Mouse (Mus musculus): ENCODE results near the gene Kirrel3. TPM values are rescaled to one million over a fixed set of nuclear protein-coding genes. Genes with fewer than 3 reads are reported as not detected.

Gene Kirrel3
- polyA plus RNA-seq, 1 experiment from 2014 or later, result 50.5 TPM

DNA sequence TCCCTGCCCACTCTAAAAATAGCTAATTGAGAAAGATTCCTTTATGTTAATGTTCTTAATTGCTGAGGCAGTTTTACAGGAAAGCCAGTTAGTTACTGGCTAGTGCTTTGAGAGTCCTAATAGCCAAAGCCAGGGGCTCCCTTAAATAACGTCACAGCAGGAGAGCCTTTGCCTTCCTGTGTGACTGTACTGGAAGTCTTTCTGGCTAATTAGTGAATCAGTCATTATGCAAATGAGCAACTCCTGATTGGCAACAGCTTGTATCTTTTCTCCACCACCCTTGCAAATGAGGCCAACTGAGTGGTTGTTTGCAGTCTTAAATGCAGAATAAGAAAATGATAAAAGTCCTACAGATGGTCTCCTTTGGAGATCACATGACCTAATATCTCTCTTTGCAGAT, 226.3 kb downstream of the Kirrel3 start:
- H3K4me3 ChIP-seq, result no peak overlapping the region
- no peak overlapping the region for H3K9ac ChIP-seq
- H3K27ac ChIP-seq, result no peak overlapping the region; the same call in 1 of the 2 replicates
- H3K9me3 ChIP-seq, result no peaks in the 10 kb centered on the region
- no peaks in the 10 kb centered on the region for H3K27me3 ChIP-seq (replicated peaks)
- ATAC-seq (replicated peaks), result no peak
- H3K4me1 ChIP-seq, result peaks cover 13% of the 10 kb centered on the region
- H3K36me3 ChIP-seq (replicated peaks), result no peaks in the 10 kb centered on the region
- 21% methylated on average over 1 of the region's 1 CpGs for WGBS
- no peak overlapping the region for H3K4me2 ChIP-seq

DNA sequence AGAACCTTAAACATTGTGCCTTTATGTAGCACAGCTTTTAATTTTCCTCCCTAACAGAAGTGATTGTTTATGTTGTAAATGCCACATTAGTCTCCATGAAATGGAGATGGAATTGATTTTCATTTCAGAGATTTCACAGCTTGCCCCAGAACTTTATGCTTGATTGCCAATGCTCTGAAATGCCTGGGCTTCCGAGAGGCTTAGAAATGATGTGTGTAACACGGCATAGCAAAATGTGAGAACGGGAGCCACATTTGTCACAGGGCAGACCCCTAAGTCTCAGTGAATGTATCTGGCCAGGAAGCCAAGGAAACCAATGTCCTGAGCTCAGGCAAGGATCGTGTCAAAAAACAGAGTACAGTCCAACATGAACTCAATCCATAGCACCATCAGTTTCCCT, 227.3 kb downstream of the Kirrel3 start:
- Histone ChIP-seq H3K27ac (no peak overlapping the region), H3K4me1 (peaks cover 12% of the 10 kb centered on the region), H3K9me3 (no peaks in the 10 kb centered on the region), H3K27me3 (replicated peaks) (no peaks in the 10 kb centered on the region), H3K36me3 (replicated peaks) (no peaks in the 10 kb centered on the region), H3K4me2 (no peak overlapping the region), H3K9ac (no peak overlapping the region), H3K4me3 (no peak overlapping the region)
- no peak for ATAC-seq (replicated peaks)
- WGBS, result 58% methylated on average over 4 of the region's 4 CpGs

DNA sequence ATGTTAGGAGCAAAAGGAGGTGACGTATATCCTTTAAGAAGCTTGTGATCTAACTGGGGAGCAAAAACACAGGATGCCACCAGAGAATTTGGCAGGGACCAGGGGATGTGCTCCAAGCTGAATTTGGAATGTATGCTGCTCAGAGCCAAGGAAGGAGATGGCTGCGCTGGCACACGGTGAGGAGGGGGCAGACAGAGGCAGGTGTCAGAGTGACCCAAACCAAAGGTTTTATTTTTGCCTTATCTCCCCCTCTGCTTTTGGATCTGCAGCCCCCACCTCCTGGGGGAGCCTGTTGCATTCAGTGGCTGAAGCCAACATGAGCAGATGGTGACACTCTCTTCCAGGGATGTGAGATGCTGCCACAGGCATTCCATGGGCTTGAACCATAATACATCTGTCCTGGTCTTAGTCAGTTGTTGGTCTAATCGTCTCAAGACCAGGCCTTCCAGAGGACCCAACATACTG, 227.8 kb downstream of the Kirrel3 start:
- H3K4me1 ChIP-seq, result peaks cover 12% of the 10 kb centered on the region
- no peaks in the 10 kb centered on the region for H3K36me3 ChIP-seq (replicated peaks)
- H3K27ac ChIP-seq, result no peak overlapping the region
- no peak overlapping the region for H3K4me2 ChIP-seq
- H3K9ac ChIP-seq, result no peak overlapping the region
- 82% methylated on average over 4 of the region's 4 CpGs for WGBS
- ATAC-seq (replicated peaks), result no peak; the same call in 1 of the 2 replicates
- H3K27me3 ChIP-seq (replicated peaks), result no peaks in the 10 kb centered on the region
- no peaks in the 10 kb centered on the region for H3K9me3 ChIP-seq
- H3K4me3 ChIP-seq, result no peak overlapping the region

DNA sequence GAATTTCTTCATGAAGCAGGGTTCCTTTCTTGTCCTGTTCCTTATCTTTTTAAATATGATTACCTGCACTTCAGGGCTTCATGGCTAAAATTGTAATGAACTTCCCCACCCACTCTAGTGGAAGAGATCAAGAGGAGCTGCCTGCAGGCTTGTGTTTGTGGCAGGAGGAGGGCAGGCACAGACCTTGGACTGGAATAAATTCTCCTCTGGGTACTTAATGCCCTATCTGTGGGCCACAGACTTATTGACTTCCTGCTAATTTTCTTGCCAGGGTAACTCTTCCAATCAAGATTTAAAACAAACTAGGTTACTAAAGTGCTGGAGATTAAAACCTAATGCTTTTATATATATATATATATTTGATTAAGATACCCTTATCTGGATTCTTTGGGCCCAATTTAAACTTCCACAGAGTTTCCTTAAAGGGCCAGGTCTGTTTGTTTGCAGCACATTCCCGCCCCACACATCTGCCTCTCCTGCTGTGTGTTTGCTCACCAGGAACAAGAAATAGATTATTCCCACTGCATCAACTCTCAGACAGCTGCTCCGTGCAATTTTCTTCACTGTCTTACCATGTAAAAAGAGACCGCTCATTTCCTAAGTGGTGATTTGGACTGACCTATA, 229.4 kb downstream of the Kirrel3 start:
- H3K4me3 ChIP-seq, result no peak overlapping the region
- no peaks in the 10 kb centered on the region for H3K9me3 ChIP-seq
- no peaks in the 10 kb centered on the region for H3K27me3 ChIP-seq (replicated peaks)
- no peak overlapping the region for H3K27ac ChIP-seq
- H3K4me2 ChIP-seq, result no peak overlapping the region
- no peaks in the 10 kb centered on the region for H3K36me3 ChIP-seq (replicated peaks)
- WGBS, result 48% methylated on average over 3 of the region's 3 CpGs
- no peak overlapping the region for H3K9ac ChIP-seq
- ATAC-seq (replicated peaks), result no peak
- peaks cover 12% of the 10 kb centered on the region for H3K4me1 ChIP-seq

DNA sequence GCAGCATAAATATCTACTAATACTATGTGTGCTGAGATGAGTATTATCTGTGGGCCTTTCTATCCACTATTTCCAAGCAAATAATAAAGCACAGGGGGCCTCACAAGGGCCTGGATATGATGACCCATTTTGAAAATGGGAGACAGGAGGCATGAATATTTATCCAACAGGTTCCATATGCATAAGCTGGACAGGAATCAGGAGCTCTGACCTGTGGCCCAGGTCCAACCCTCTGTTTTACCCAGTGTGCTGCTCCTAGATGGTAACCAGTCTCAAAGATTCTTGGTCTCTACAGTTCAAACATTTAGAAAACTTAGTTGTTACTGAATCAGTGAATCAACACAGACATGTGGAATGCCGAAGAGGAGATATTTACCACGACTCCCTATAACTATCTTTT, 230.8 kb downstream of the Kirrel3 start:
- no peak overlapping the region for H3K4me2 ChIP-seq
- no peak for ATAC-seq (replicated peaks)
- 94% methylated on average over 2 of the region's 2 CpGs for WGBS
- no peak overlapping the region for H3K4me3 ChIP-seq
- H3K27me3 ChIP-seq (replicated peaks), result no peaks in the 10 kb centered on the region
- H3K36me3 ChIP-seq (replicated peaks), result no peaks in the 10 kb centered on the region
- no peaks in the 10 kb centered on the region for H3K9me3 ChIP-seq
- peaks cover 13% of the 10 kb centered on the region for H3K4me1 ChIP-seq
- H3K27ac ChIP-seq, result no peak overlapping the region
- H3K9ac ChIP-seq, result no peak overlapping the region

DNA sequence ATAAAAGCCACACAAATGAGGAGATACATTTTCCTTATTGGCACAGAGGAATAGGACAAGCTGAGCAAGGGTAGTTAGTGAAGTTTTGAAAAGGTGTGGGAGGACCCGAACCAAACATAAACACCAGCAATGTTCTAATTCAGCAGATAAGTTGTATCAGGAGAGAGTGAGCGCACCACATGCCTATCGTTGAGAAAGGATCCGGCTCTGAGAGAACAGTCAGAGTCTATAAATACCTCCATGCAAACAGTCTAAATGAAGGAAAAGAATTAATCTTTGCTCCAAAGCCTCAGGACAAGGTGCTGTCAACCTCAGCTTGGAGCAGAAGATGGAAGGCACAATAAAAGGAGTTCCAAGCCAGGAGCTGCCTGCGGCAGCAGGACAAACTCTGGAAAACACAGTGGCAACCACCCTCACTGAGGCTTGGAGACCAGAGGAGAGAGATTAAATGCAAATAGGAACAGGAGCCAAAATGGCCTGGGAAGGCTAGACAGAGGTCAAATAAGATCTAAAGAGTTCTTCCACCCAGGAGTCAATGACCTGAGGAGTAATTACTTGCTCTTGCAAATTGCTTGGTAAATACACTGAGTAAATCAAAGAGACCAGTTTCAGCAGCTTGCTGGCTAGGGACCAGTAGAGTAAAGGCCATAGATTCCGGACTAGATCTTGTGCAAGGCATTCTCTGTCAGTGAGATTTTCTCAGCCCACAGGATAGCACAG, 235.9 kb downstream of the Kirrel3 start:
- Histone ChIP-seq H3K36me3 (replicated peaks) (no peaks in the 10 kb centered on the region), H3K4me2 (no peak overlapping the region), H3K4me3 (no peak overlapping the region), H3K27me3 (replicated peaks) (no peaks in the 10 kb centered on the region), H3K4me1 (peaks cover 2% of the 10 kb centered on the region; the same call in 1 of the 2 replicates), H3K27ac (no peak overlapping the region), H3K9ac (no peak overlapping the region), H3K9me3 (no peaks in the 10 kb centered on the region)
- WGBS, result 65% methylated on average over 6 of the region's 6 CpGs
- no peak for ATAC-seq (replicated peaks)

DNA sequence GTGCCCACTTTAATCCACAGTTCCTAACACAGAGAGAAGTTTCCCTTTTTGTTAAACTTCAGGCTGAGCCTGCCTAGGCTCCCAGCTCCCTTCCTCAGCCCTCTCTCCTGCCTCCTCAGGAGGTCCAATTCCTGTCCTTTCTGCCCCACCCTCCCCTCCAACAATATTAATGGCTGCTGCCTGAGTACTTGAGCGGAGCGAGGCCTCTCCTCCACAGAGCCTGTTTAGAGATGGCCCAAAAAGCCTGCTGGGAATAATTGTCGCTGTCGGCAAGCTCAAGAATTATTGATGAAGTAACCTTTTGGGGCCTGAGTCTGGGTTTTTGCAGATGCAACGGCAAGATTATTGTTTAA, 236.5 kb downstream of the Kirrel3 start:
- no peak overlapping the region for H3K4me3 ChIP-seq
- ATAC-seq (replicated peaks), result no peak
- WGBS, result 42% methylated on average over 5 of the region's 5 CpGs

DNA sequence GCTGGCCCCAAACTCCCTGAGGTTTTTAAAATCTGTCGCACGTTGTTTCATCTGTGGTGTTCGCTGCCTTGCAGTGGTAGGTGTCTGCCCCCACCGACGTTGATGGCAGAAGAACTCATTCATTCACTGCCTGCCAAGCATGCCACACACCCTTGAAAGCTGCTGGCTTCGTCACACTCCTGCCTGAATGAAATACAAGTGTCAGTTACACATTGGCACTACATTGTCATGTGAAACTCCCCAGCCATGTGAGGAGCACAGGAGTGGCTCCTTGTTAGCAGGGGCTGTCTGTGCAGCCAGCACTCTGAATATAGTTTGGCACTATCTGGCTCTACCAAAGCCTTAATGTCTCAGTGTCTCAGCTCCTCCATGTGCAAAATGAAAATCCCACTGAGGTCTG, 246.8 kb downstream of the Kirrel3 start:
- Histone ChIP-seq H3K4me1 (peaks cover 6% of the 10 kb centered on the region; the same call in 1 of the 2 replicates), H3K27me3 (replicated peaks) (no peaks in the 10 kb centered on the region), H3K4me2 (no peak overlapping the region), H3K36me3 (replicated peaks) (no peaks in the 10 kb centered on the region), H3K9ac (no peak overlapping the region), H3K27ac (no peak overlapping the region), H3K9me3 (no peaks in the 10 kb centered on the region), H3K4me3 (no peak overlapping the region)
- ATAC-seq (replicated peaks), result no peak
- WGBS, result 39% methylated on average over 6 of the region's 6 CpGs

More for the DNA sequence above, 236.5 kb downstream of the Kirrel3 start:
- Histone ChIP-seq H3K36me3 (replicated peaks) (no peaks in the 10 kb centered on the region), H3K27ac (no peak overlapping the region), H3K4me2 (no peak overlapping the region), H3K9ac (no peak overlapping the region), H3K9me3 (no peaks in the 10 kb centered on the region), H3K4me1 (peaks cover 2% of the 10 kb centered on the region; the same call in 1 of the 2 replicates), H3K27me3 (replicated peaks) (no peaks in the 10 kb centered on the region)

DNA sequence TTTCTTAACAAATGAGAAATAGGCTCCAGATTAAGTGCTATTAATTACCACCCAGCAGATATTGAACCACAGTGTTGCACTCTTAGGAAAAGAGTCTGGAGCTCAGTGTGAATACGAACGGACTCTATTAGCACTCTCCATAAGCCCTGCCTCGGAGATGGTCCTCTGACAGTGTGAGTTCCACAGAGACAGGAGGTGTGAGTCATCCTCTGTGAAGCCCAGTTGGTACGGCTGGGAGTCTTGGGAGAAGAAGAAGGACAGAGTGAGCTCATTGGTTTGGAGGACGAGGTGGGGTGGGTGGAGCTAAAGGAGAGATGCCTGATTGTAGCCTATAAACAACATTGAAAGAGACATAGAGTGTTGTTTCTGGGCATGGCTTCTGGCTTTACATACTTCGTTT, 247.9 kb downstream of the Kirrel3 start:
- Histone ChIP-seq H3K36me3 (replicated peaks) (no peaks in the 10 kb centered on the region), H3K4me2 (no peak overlapping the region), H3K4me3 (no peak overlapping the region), H3K9me3 (no peaks in the 10 kb centered on the region), H3K27me3 (replicated peaks) (no peaks in the 10 kb centered on the region), H3K4me1 (peaks cover 8% of the 10 kb centered on the region), H3K27ac (no peak overlapping the region), H3K9ac (no peak overlapping the region)
- no peak for ATAC-seq (replicated peaks)
- 72% methylated on average over 6 of the region's 6 CpGs for WGBS

DNA sequence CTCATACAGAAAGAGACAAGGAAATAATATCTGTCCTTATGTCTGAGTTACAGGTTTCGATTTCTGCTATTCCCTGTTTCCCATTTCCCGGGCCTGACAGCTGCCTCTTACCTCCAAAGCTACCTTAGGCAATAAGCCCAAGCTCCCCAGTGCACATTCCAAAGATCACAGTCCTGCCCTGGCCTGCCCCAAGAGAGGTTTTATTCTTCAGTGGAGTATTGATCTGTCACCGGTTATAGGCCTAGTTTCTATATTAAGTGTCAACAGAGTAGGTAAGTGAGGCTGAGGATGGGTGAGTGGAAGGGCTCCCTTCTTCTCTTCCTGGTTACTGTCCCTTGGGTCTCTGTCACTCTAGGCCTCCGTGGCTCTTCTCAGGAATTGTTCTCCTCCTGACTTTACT, 249.3 kb downstream of the Kirrel3 start:
- Histone ChIP-seq H3K27ac (no peak overlapping the region), H3K4me2 (no peak overlapping the region), H3K27me3 (replicated peaks) (no peaks in the 10 kb centered on the region), H3K4me1 (peaks cover 13% of the 10 kb centered on the region), H3K9me3 (no peaks in the 10 kb centered on the region), H3K4me3 (no peak overlapping the region), H3K36me3 (replicated peaks) (no peaks in the 10 kb centered on the region), H3K9ac (no peak overlapping the region)
- ATAC-seq (replicated peaks), result no peak
- WGBS, result 89% methylated on average over 4 of the region's 4 CpGs

DNA sequence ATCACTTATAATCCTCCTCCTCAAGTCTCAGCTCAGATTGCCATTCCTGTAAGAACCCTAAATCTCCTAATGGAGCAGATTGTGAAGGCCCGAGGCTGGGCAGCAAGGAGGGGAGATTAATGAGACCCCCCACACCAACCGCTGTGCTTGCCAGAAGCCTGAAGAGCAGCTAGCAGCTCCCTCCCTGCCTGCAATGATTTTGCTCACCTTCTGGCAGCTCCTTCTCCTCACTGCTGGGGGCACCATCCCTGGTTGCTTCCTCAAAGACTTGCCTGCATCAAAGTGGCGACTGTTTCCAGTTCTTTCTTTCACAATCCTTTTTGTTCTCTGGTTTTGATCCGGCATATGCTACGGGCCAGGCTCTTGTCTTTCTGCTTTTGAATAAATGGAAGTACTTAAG, 253.7 kb downstream of the Kirrel3 start:
- 27% methylated on average over 5 of the region's 5 CpGs for WGBS
- no peaks in the 10 kb centered on the region for H3K27me3 ChIP-seq (replicated peaks)
- no peak overlapping the region for H3K4me2 ChIP-seq
- H3K9me3 ChIP-seq, result no peaks in the 10 kb centered on the region
- no peaks in the 10 kb centered on the region for H3K36me3 ChIP-seq (replicated peaks)
- H3K27ac ChIP-seq, result no peak overlapping the region
- H3K4me3 ChIP-seq, result no peak overlapping the region
- no peak overlapping the region for H3K9ac ChIP-seq
- peaks cover 6% of the 10 kb centered on the region for H3K4me1 ChIP-seq
- ATAC-seq (replicated peaks), result no peak

DNA sequence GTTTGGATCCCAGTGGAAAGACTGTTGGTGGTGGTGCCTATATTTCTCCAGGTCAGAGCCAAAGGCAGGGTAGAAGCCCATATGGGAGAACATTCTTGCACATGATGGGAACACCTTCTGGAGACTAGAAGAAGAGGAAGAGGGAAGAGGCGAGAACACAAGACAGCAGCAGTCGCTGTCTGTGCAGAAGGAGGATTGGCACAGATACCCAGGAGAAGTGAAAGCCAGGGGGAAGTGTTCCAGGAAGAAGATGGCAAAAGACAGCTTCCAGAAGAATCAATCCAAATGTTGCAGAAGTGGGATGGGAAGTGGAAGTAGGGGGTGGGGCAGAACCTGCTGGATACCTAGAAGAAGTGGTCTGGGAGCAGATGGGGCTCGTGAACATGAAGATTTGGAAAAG, 255.1 kb downstream of the Kirrel3 start:
- H3K9me3 ChIP-seq, result no peaks in the 10 kb centered on the region
- peaks cover 6% of the 10 kb centered on the region for H3K4me1 ChIP-seq
- H3K9ac ChIP-seq, result no peak overlapping the region
- H3K27ac ChIP-seq, result no peak overlapping the region
- no peak overlapping the region for H3K4me3 ChIP-seq
- H3K27me3 ChIP-seq (replicated peaks), result no peaks in the 10 kb centered on the region
- H3K36me3 ChIP-seq (replicated peaks), result no peaks in the 10 kb centered on the region
- H3K4me2 ChIP-seq, result no peak overlapping the region
- no peak for ATAC-seq (replicated peaks)
- 92% methylated on average over 3 of the region's 3 CpGs for WGBS

DNA sequence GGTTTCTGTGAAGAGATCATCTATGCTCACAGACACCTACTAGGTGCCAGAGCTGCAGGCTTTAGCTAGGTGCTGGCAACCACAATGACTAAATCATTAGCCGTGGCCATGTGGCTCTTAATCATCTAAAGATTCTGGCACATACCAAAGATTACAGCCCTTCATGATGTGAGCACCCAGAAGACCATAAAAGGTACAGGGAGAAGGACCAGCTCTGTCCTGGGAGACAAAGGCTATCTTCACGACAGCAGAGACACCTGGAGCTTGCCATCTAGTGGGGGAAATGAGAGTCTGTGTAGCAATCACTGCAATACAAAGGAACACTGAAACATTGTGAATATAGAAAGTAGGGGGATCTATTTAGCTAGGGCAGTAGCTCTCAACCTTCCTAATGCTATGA, 262.3 kb downstream of the Kirrel3 start:
- ATAC-seq (replicated peaks), result no peak
- Histone ChIP-seq H3K36me3 (replicated peaks) (no peaks in the 10 kb centered on the region), H3K4me2 (no peak overlapping the region), H3K27ac (no peak overlapping the region), H3K27me3 (replicated peaks) (no peaks in the 10 kb centered on the region), H3K4me1 (peaks cover 12% of the 10 kb centered on the region; the same call in 1 of the 2 replicates), H3K4me3 (no peak overlapping the region), H3K9me3 (no peaks in the 10 kb centered on the region), H3K9ac (no peak overlapping the region)
- 53% methylated on average over 2 of the region's 2 CpGs for WGBS

All from midbrain, embryonic 15.5 days (tissue).